Mouse (Mus musculus) embryonic facial prominence, embryonic 13.5 days (tissue): ENCODE results near the gene Dip2b. TPM values are rescaled to one million over a fixed set of nuclear protein-coding genes. Genes with fewer than 3 reads are reported as not detected.

ENCODE experiments used
- ATAC-seq: fragments of 200-750 bp; cut with Nextera tagmentation; 2 replicates; pipeline ENCODE4 v1.8.0; 2017; ENCODE audit warnings: low read depth; ENCODE audit not compliant: insufficient number of reproducible peaks, insufficient read depth, low FRiP score, low TSS enrichment
- H3K27ac ChIP-seq: fragments of 300-500 bp; sonication (generic); 2 replicates; pipeline ENCODE4 v1.5.1; 2015; ENCODE audit warnings: moderate library complexity, mild to moderate bottlenecking, inconsistent platforms
- H3K27me3 ChIP-seq: fragments of 300-500 bp; sonication (generic); 2 replicates; pipeline ENCODE4 v1.6.1; 2015; ENCODE audit warnings: mild to moderate bottlenecking, inconsistent platforms
- H3K36me3 ChIP-seq: fragments of 300-500 bp; sonication (generic); 2 replicates; pipeline ENCODE4 v1.6.1; 2015; ENCODE audit warnings: mild to moderate bottlenecking, inconsistent platforms
- H3K4me1 ChIP-seq: fragments of 300-500 bp; sonication (generic); 2 replicates; pipeline ENCODE4 v1.6.1; 2015; ENCODE audit warnings: inconsistent platforms
- H3K4me2 ChIP-seq: fragments of 300-500 bp; sonication (generic); 2 replicates; pipeline ENCODE4 v1.6.1; 2015; ENCODE audit warnings: moderate library complexity, mild to moderate bottlenecking, inconsistent platforms
- H3K4me3 ChIP-seq: fragments of 300-500 bp; sonication (generic); 2 replicates; pipeline ENCODE4 v1.5.1; 2015; ENCODE audit warnings: mild to moderate bottlenecking, inconsistent platforms
- H3K9ac ChIP-seq: fragments of 300-500 bp; sonication (generic); 2 replicates; pipeline ENCODE4 v1.6.1; 2015; ENCODE audit warnings: mild to moderate bottlenecking, inconsistent platforms
- H3K9me3 ChIP-seq: fragments of 300-500 bp; sonication (generic); 2 replicates; pipeline ENCODE4 v1.6.1; 2016; ENCODE audit warnings: inconsistent platforms
- WGBS: fragments of 180-500 bp; shearing (Covaris S2); methylation state at CpG from one replicate; pipeline ENCODE4 v1.1.7; 2015; ENCODE audit warnings: mixed read lengths; 5-methylcytosine and 5-hydroxymethylcytosine counted together
- polyA plus RNA-seq: library from polyadenylated mRNA; unstranded; fragments of >200 nt; fragmentation: Nextera tagmentation; extraction: Ambion mirVana; gene quantifications from 2 replicates; pipeline ENCODE4 v1.2.1, GENCODE M21; 2015

The Dip2b gene
- polyA plus RNA-seq, 1 experiment from 2014 or later, result 13.0 TPM

- no peak overlapping the region for H3K4me3 ChIP-seq
- H3K27me3 ChIP-seq, result no peaks in the 10 kb centered on the region
- H3K4me2 ChIP-seq, result no peak overlapping the region
- H3K27ac ChIP-seq, result no peak overlapping the region
- peaks cover 19% of the 10 kb centered on the region for H3K4me1 ChIP-seq
- WGBS, result 92% methylated on average over 14 of the region's 14 CpGs
- no peak for ATAC-seq
- H3K9me3 ChIP-seq, result no peaks in the 10 kb centered on the region
- H3K36me3 ChIP-seq, result peaks cover 43% of the 10 kb centered on the region
- H3K9ac ChIP-seq, result no peak overlapping the region
Observed at GRCm38 (mm10) chr15:100231616-100232525, 193.4 kb downstream of the Dip2b start.

- no peak overlapping the region for H3K27ac ChIP-seq
- H3K9me3 ChIP-seq, result no peaks in the 10 kb centered on the region
- ATAC-seq, result no peak
- H3K36me3 ChIP-seq, result peaks cover 74% of the 10 kb centered on the region
- H3K4me2 ChIP-seq, result no peak overlapping the region
- 90% methylated on average over 12 of the region's 12 CpGs for WGBS
- H3K9ac ChIP-seq, result no peak overlapping the region
- H3K27me3 ChIP-seq, result no peaks in the 10 kb centered on the region
- peaks cover 3% of the 10 kb centered on the region; the same call in 1 of the 2 replicates for H3K4me1 ChIP-seq
- no peak overlapping the region for H3K4me3 ChIP-seq
Observed at GRCm38 (mm10) chr15:100235208-100235965, 196.9 kb downstream of the Dip2b start.

GRCm38 (mm10) chr15:100236952-100237351 lies 198.5 kb downstream of the Dip2b start:
- no peaks in the 10 kb centered on the region for H3K27me3 ChIP-seq
- H3K4me2 ChIP-seq, result no peak overlapping the region
- 0 out of 2 replicates have a peak overlapping the region, but pooled peaks have one; percentile 11 for H3K9ac ChIP-seq
- WGBS, result 93% methylated on average over 6 of the region's 6 CpGs
- H3K27ac ChIP-seq, result no peak overlapping the region
- no peaks in the 10 kb centered on the region for H3K9me3 ChIP-seq
- no peaks in the 10 kb centered on the region for H3K4me1 ChIP-seq
- peaks cover 88% of the 10 kb centered on the region for H3K36me3 ChIP-seq
- ATAC-seq, result no peak
- H3K4me3 ChIP-seq, result no peak overlapping the region

DNA sequence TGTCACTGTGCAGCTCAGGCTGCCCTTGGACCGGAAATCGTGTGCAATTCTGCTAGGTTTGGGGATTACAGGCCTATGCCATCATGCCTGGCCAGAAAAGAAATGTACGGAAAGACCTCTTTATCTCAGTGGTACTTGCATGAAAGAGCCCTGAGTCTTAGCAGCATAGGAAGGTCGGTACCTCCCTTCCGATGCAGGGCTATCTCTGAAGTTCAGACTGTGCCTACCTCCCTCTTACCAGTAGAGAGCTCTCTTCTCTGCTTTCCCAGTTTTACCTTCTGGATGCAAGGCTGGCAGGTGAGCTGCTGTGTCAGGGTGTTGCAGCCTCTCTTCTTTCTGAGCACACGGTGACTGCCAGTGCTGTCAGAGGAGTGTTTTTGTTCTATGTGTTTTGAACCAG lies 203.3 kb downstream of the Dip2b start:
- Histone ChIP-seq H3K4me1 (no peaks in the 10 kb centered on the region), H3K9ac (no peak overlapping the region), H3K27me3 (no peaks in the 10 kb centered on the region), H3K9me3 (no peaks in the 10 kb centered on the region), H3K4me3 (no peak overlapping the region), H3K36me3 (peaks cover 91% of the 10 kb centered on the region), H3K27ac (no peak overlapping the region), H3K4me2 (no peak overlapping the region)
- 95% methylated on average over 6 of the region's 6 CpGs for WGBS
- ATAC-seq, result no peak

DNA sequence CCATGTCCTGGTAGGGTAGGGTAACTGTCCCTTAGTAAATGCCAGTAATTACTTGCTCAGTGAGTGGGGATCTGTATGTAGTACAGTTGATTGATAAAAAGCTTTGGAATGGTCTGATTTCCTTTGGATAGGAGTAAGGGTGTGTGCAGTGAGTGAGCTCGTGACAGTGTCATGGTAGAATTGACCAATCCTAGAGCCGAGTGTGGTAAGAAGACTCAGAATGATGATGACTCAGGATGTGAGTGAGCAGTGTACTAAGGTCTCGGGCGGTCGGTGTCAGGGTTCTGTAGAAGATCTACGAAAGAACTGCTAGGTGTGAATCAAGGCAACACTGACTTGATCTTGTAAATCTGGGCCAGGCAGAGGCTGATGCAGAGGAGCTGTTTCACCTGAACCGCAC lies 207.5 kb downstream of the Dip2b start:
- no peaks in the 10 kb centered on the region for H3K9me3 ChIP-seq
- no peak overlapping the region for H3K4me3 ChIP-seq
- no peak overlapping the region for H3K9ac ChIP-seq
- no peaks in the 10 kb centered on the region for H3K4me1 ChIP-seq
- H3K4me2 ChIP-seq, result no peak overlapping the region
- H3K27me3 ChIP-seq, result no peaks in the 10 kb centered on the region
- H3K36me3 ChIP-seq, result peaks cover 95% of the 10 kb centered on the region
- WGBS, result 95% methylated on average over 7 of the region's 7 CpGs
- H3K27ac ChIP-seq, result no peak overlapping the region
- no peak for ATAC-seq

DNA sequence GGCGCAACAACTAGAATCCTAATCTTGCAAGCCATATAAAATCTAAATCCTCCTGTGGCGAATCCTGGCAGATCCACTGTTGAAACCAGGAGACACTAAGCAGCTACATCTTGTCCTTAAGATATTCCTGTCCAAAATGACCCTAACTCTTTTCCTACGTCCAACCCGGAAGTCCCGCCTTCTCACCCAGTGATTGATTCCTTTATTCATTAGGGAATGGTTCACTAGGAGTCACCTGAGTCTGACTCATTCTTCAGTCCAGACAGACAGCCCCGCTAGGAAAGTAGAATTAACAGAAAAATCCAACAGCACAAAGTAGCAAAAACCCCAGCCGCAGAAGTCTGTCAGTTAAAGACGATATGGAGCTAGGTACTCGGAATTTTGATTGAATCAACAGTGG lies 208.8 kb downstream of the Dip2b start:
- H3K4me3 ChIP-seq, result no peak overlapping the region
- no peaks in the 10 kb centered on the region for H3K27me3 ChIP-seq
- no peak overlapping the region for H3K9ac ChIP-seq
- no peak for ATAC-seq
- WGBS, result 94% methylated on average over 9 of the region's 9 CpGs
- H3K36me3 ChIP-seq, result peaks cover 98% of the 10 kb centered on the region
- no peaks in the 10 kb centered on the region for H3K4me1 ChIP-seq
- no peaks in the 10 kb centered on the region for H3K9me3 ChIP-seq
- H3K4me2 ChIP-seq, result no peak overlapping the region
- no peak overlapping the region for H3K27ac ChIP-seq

DNA sequence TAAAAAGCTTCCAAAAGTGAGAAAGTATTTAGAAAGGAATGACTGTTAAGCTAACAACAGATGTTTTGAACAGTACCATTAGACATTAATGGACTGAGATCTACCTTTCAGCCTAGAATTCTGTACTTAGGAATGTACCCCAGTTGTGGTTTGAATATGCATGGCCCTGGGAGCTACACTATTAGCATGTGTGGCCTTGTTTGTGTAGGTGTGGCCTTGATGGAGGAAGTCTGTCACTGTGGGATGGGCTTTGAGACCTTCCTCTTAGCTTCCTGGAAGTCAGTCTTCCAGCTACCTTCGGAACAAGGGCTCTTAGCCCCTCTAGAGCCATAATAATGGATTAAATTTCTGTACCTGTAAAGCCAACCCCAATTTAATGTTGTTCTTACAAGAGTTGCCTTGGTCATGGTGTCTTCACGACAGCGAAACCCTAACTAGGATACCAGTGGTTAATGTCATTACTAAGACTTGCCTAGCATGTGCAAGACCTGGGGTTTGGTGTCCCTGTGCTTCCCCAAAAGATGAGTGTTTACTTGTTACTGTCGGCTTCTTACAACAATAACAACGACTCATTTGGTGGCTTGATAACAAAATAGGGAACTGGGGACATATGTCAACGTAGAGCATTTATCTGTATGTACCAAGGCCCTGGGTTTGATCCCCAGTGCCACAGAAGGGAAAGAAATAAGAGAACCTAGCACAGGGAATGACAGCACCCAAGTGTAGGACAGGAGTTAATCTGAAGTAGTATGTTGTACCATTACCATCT lies 210.4 kb downstream of the Dip2b start:
- WGBS, result 93% methylated on average over 6 of the region's 6 CpGs

DNA sequence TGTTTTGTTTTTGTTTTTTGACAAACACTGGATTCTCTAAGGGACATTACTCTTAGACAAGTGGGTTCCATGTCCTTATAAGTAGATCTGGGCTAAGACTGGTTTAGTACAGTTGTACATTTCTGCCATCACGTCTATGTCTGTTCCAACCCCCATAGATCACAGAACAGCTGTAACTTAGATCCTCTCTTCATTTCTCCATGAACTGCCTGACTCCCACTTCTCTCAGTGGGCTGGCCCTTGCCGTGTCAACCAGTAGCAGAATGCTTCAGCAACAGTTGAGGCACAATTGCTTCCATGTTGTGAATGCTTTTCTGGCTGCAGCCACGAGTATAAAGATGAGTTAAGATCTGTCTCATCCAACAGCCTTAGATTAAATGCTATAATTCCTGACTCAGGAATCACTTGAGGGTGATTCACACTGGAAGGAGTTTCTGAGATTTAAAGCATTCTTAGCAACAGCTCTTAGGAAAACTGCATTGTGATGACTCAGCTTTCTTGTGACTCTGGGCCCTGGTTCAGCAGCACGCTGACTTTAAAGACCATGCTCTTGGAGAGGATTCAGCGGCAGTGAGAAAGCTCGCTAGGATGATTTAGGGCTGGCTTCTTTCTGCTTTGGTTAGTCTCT lies 212.8 kb downstream of the Dip2b start:
- peaks cover 99% of the 10 kb centered on the region for H3K36me3 ChIP-seq
- H3K27ac ChIP-seq, result no peak overlapping the region
- no peak overlapping the region for H3K4me3 ChIP-seq
- 90% methylated on average over 6 of the region's 6 CpGs for WGBS
- no peaks in the 10 kb centered on the region for H3K27me3 ChIP-seq
- no peaks in the 10 kb centered on the region for H3K4me1 ChIP-seq
- no peaks in the 10 kb centered on the region for H3K9me3 ChIP-seq
- no peak overlapping the region for H3K9ac ChIP-seq
- no peak overlapping the region for H3K4me2 ChIP-seq
- no peak for ATAC-seq

More for the DNA sequence above, 210.4 kb downstream of the Dip2b start:
- H3K4me3 ChIP-seq, result no peak overlapping the region
- no peaks in the 10 kb centered on the region for H3K4me1 ChIP-seq
- H3K27ac ChIP-seq, result no peak overlapping the region
- no peaks in the 10 kb centered on the region for H3K27me3 ChIP-seq
- no peak overlapping the region for H3K9ac ChIP-seq
- peaks cover 96% of the 10 kb centered on the region for H3K36me3 ChIP-seq
- H3K4me2 ChIP-seq, result no peak overlapping the region
- no peaks in the 10 kb centered on the region for H3K9me3 ChIP-seq
- no peak for ATAC-seq

DNA sequence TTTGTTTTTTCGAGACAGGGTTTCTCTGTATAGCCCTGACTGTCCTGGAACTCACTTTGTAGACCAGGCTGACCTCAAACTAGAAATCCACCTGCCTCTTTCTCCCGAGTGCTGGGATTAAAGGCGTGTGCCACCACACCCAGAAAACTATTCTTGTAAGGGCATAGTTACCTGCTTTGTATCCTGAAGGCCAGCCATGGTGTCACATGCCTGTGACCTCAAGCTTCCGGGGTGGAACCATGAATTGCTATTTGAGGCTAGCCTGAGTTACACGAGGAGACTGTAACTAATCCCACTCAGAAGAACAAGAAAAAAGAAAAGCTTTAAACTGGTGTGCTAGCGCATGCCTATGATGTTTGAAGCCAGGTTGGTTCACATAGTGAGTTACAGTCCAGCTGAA lies 217.9 kb downstream of the Dip2b start:
- no peaks in the 10 kb centered on the region for H3K9me3 ChIP-seq
- ATAC-seq, result no peak
- no peaks in the 10 kb centered on the region for H3K27me3 ChIP-seq
- no peaks in the 10 kb centered on the region for H3K4me1 ChIP-seq
- H3K27ac ChIP-seq, result no peak overlapping the region
- no peak overlapping the region for H3K4me2 ChIP-seq
- 87% methylated on average over 6 of the region's 6 CpGs for WGBS
- H3K9ac ChIP-seq, result no peak overlapping the region
- H3K4me3 ChIP-seq, result no peak overlapping the region
- H3K36me3 ChIP-seq, result peaks cover 84% of the 10 kb centered on the region

DNA sequence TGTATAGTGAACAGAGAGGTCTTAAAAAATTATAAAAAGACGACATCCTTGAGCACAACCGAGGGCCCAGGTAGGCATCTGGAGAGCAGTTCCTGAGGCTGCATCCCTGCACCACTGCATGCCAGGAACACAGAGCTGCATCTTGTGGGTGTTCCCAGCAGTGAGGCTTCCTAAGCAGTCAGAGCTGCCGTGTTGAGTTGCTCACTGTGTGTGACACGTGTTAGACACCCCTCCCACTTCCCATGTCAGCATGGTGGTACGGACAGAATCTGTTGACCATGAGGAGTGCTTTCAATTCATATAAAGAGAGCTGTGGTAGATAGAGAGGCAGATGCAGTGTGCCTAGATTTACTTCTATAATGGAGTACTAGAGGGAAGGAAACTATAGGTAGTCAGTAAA lies 218.8 kb downstream of the Dip2b start:
- H3K36me3 ChIP-seq, result peaks cover 82% of the 10 kb centered on the region
- H3K9me3 ChIP-seq, result no peaks in the 10 kb centered on the region
- no peak overlapping the region for H3K4me3 ChIP-seq
- 87% methylated on average over 5 of the region's 5 CpGs for WGBS
- H3K27ac ChIP-seq, result no peak overlapping the region
- ATAC-seq, result no peak
- H3K9ac ChIP-seq, result no peak overlapping the region
- no peaks in the 10 kb centered on the region for H3K27me3 ChIP-seq
- no peaks in the 10 kb centered on the region for H3K4me1 ChIP-seq
- H3K4me2 ChIP-seq, result no peak overlapping the region
